Mouse (Mus musculus): ENCODE data around the gene Cd209a.
"Not testable (repeated sequence)": the region's sequence is repeated elsewhere in the genome, so short reads cannot be mapped to it uniquely, and the experiment has no call there.

Cd209a gene

GRCm38 (mm10) chr8:3748761-3749160 lies at the start of gene Cd209a:
Gene Cd209a (minus strand): TSS chr8:3748984.
- peak; percentile 83 for ATAC-seq (ENCODE audit: low TSS enrichment)

- not testable (repeated sequence) for ATAC-seq (ENCODE audit: low TSS enrichment)
Measured at GRCm38 (mm10) chr8:3768641-3769040, 19.9 kb upstream of the Cd209a start.

GRCm38 (mm10) chr8:3754261-3754850 lies 5.6 kb upstream of the Cd209a start:
- peak; percentile 85 for ATAC-seq (ENCODE audit: low TSS enrichment)

GRCm38 (mm10) chr8:3736947-3737346 lies 11.8 kb downstream of the Cd209a start:
- ATAC-seq (ENCODE audit: low TSS enrichment): no peak

GRCm38 (mm10) chr8:3735599-3735998 lies 13.2 kb downstream of the Cd209a start:
- ATAC-seq (ENCODE audit: low TSS enrichment): peak; percentile 77

- ATAC-seq (ENCODE audit: low TSS enrichment): no peak
Measured at GRCm38 (mm10) chr8:3734084-3734483, 14.7 kb downstream of the Cd209a start.

- no peak for ATAC-seq (ENCODE audit: low TSS enrichment)
Measured at GRCm38 (mm10) chr8:3721041-3721440, 27.7 kb downstream of the Cd209a start.

GRCm38 (mm10) chr8:3720551-3720950 lies 28.2 kb downstream of the Cd209a start, which contains the start of gene Clec4g:
Gene Clec4g (minus strand): TSS chr8:3720651.
- ATAC-seq (ENCODE audit: low TSS enrichment): no peak

GRCm38 (mm10) chr8:3718559-3718958 lies 30.2 kb downstream of the Cd209a start:
- peak; percentile 91 for ATAC-seq (ENCODE audit: low TSS enrichment)

- ATAC-seq (ENCODE audit: low TSS enrichment): no peak
Measured at GRCm38 (mm10) chr8:3717321-3717954, 31.3 kb downstream of the Cd209a start.

GRCm38 (mm10) chr8:3711646-3712045 lies 37.1 kb downstream of the Cd209a start:
- ATAC-seq (ENCODE audit: low TSS enrichment): no peak

GRCm38 (mm10) chr8:3710312-3710711 lies 38.5 kb downstream of the Cd209a start:
- ATAC-seq (ENCODE audit: low TSS enrichment): no peak

GRCm38 (mm10) chr8:3707611-3708010 lies 41.2 kb downstream of the Cd209a start:
- ATAC-seq (ENCODE audit: low TSS enrichment): no peak

GRCm38 (mm10) chr8:3705711-3706110 lies 43.1 kb downstream of the Cd209a start:
- ATAC-seq (ENCODE audit: low TSS enrichment): no peak; the same call in 1 of the 2 replicates

GRCm38 (mm10) chr8:3701491-3701890 lies 47.3 kb downstream of the Cd209a start:
- ATAC-seq (ENCODE audit: low TSS enrichment): no peak

GRCm38 (mm10) chr8:3694121-3694520 lies 54.7 kb downstream of the Cd209a start, which contains the start of gene Fcer2a:
Gene Fcer2a (minus strand): TSS chr8:3694175.
- ATAC-seq (ENCODE audit: low TSS enrichment): no peak
